Mouse (Mus musculus): ENCODE measurements at regions not wholly inside any gene's neighbourhood (a gene's known extent, or its start where the extent isn't known, plus 50 kb on each side); places are given as distances from the start of the nearest gene placed in this dataset.

GRCm38 (mm10) chr13:5614186-5614737, 247.0 kb upstream of the Klf6 start:
- no peak for TF ChIP-seq CTCF (IDR thresholded peaks at IDR 0.05; ENCODE audit: borderline replicate concordance, insufficient read depth, low read length)
- no peak for TF ChIP-seq POLR2A (IDR thresholded peaks at IDR 0.05; ENCODE audit: low read depth, low read length)
